Mouse (Mus musculus) spleen, adult 2 months (tissue): Measurements from ENCODE around the gene Acsm2.

Experiments used
- CTCF ChIP-seq: fragments of 200-500 bp; IDR thresholded peaks from 2 replicates; pipeline ENCODE4 v1.5.1; 2011; ENCODE audit warnings: mild to moderate bottlenecking, inconsistent platforms; ENCODE audit not compliant: insufficient read depth, insufficient read length, insufficient replicate concordance; ENCODE audit errors: extremely low read depth
- POLR2A ChIP-seq: fragments of 200-500 bp; IDR thresholded peaks from 2 replicates; pipeline ENCODE4 v1.6.1; 2011; ENCODE audit warnings: low read depth, low read length, inconsistent platforms

- TF ChIP-seq POLR2A (no peak), CTCF (no peak)
These were observed 38.5 kb upstream of the Acsm2 start for GRCm38 (mm10) chr7:119515492-119516271.
